Comparison of ENCODE assay signal across 21 mouse cellular contexts in genomic region chr12:104838462-104838861, GRCm38 (mm10). TPM values are rescaled to one million over a fixed set of nuclear protein-coding genes. Genes with fewer than 3 reads are reported as not detected.
DNase-seq lines count a peak whose midpoint lies in the region; ATAC-seq and TF ChIP-seq lines count a peak whose summit lies in the region.
"Had no signal": no experiment of that assay in that cellular context is flagged by ENCODE, and none has a peak within 500 bp of the region (broad histone marks: within the 10 kb centered on the region; RNA-seq: fewer than 3 reads in every experiment).

No protein-coding gene starts in this region.

- no peak for DNase-seq in cerebellum, adult 2 months
- DNase-seq in hindbrain, postnatal 0 days (ENCODE audit: low spot score), result no peak
- no peak for DNase-seq in left cerebral cortex, adult 2 months (ENCODE audit: extremely low spot score in 1 of 2, low spot score in 2 of 2)
- no peak for DNase-seq in left cerebral cortex, postnatal 36 days (ENCODE audit: low spot score in 2 of 2)
- no peak for DNase-seq in urinary bladder, postnatal 25 days (ENCODE audit: low spot score)
- DNase-seq: adrenal gland, adult 8-10 months; cerebellum, adult 11-12 months; cerebellum, adult 9-11 months; forebrain, postnatal 0 days; gastrocnemius, adult 2 months; gastrocnemius, postnatal 14 days had no signal

- H3K4me1 ChIP-seq in cerebellum, adult 2 months (ENCODE audit: control insufficient read depth, insufficient read depth, low read length), result peaks cover 5% of the 10 kb centered on the region; the same call in 1 of the 2 replicates
- peaks cover 12% of the 10 kb centered on the region for H3K4me1 ChIP-seq in hindbrain, postnatal 0 days (ENCODE audit: insufficient read depth, low read length)
- H3K4me1 ChIP-seq in hindbrain, embryonic 12.5 days, result peaks cover 19% of the 10 kb centered on the region
- peaks cover 11% of the 10 kb centered on the region for H3K4me1 ChIP-seq in cortical plate, adult 2 months (ENCODE audit: control insufficient read depth, insufficient read depth, low read length)
- H3K4me1 ChIP-seq: embryonic facial prominence, embryonic 12.5 days had no signal

- H3K9me3 ChIP-seq in hindbrain, postnatal 0 days (ENCODE audit: low read length), result no peaks in the 10 kb centered on the region
- no peaks in the 10 kb centered on the region for H3K9me3 ChIP-seq in hindbrain, embryonic 12.5 days (replicated peaks)
- H3K9me3 ChIP-seq: embryonic facial prominence, embryonic 12.5 days; embryonic facial prominence, embryonic 15.5 days; hindbrain, embryonic 13.5 days had no signal

- no peak overlapping the region for H3K4me2 ChIP-seq in hindbrain, postnatal 0 days (ENCODE audit: low read depth, low read length)
- H3K4me2 ChIP-seq in hindbrain, embryonic 12.5 days (replicated peaks), result no peak overlapping the region
- H3K4me2 ChIP-seq: embryonic facial prominence, embryonic 12.5 days; embryonic facial prominence, embryonic 15.5 days; heart, embryonic 11.5 days; hindbrain, embryonic 13.5 days had no signal

- intact Hi-C loops in left cerebral cortex, adult 2 months (cut with DNase I), result loop anchor here (2.0 to 10.0 kb wide), 2 partner anchors 100 to 186 kb away; no protein-coding TSS in a partner anchor
- intact Hi-C loops in left cerebral cortex, postnatal 36 days (cut with DNase I), result loop anchor here (5.0 kb wide), 1 partner anchor 99 kb away; no protein-coding TSS in a partner anchor

- H3K9ac ChIP-seq in hindbrain, postnatal 0 days (replicated peaks; ENCODE audit: low read length), result no peak overlapping the region
- H3K9ac ChIP-seq in hindbrain, embryonic 12.5 days, result no peak overlapping the region
- H3K9ac ChIP-seq: embryonic facial prominence, embryonic 12.5 days; embryonic facial prominence, embryonic 15.5 days; forebrain, postnatal 0 days; hindbrain, embryonic 13.5 days had no signal

- no peak for ATAC-seq in cerebellum, adult (ENCODE audit: insufficient number of reproducible peaks, low FRiP score, low TSS enrichment)
- ATAC-seq in hindbrain, postnatal 0 days, result no peak
- ATAC-seq in hindbrain, embryonic 12.5 days (ENCODE audit: low FRiP score), result no peak
- ATAC-seq: activated CD4-positive, CD25-positive, alpha-beta regulatory T cell, adult 4 months; forebrain, embryonic 14.5 days; inflammation-experienced regulatory T-cells, adult 6 months had no signal

- no peak for TF ChIP-seq CTCF in cerebellum, adult 2 months (IDR thresholded peaks at IDR 0.05; ENCODE audit: borderline replicate concordance, insufficient read depth, low read depth, low read length)
- TF ChIP-seq CTCF in hindbrain, postnatal 0 days (IDR thresholded peaks at IDR 0.05; ENCODE audit: low read depth), result no peak
- TF ChIP-seq CTCF in left cerebral cortex, adult 2 months (IDR thresholded peaks at IDR 0.05), result no peak
- TF ChIP-seq CTCF in cortical plate, adult 2 months (IDR thresholded peaks at IDR 0.05; ENCODE audit: extremely low read depth, insufficient read depth, low read length), result no peak

- no peaks in the 10 kb centered on the region for H3K36me3 ChIP-seq in hindbrain, postnatal 0 days (ENCODE audit: insufficient read depth, low read length)
- no peaks in the 10 kb centered on the region for H3K36me3 ChIP-seq in hindbrain, embryonic 12.5 days
- H3K36me3 ChIP-seq: embryonic facial prominence, embryonic 12.5 days; embryonic facial prominence, embryonic 15.5 days; hindbrain, embryonic 13.5 days had no signal

- peak overlapping the region; percentile 19; the same call in 1 of the 2 replicates for H3K27ac ChIP-seq in cerebellum, adult 2 months (ENCODE audit: insufficient read depth, low read length)
- H3K27ac ChIP-seq in hindbrain, postnatal 0 days, result 0 out of 2 replicates have a peak overlapping the region, but pooled peaks have one; percentile 32
- H3K27ac ChIP-seq in hindbrain, embryonic 12.5 days, result no peak overlapping the region
- H3K27ac ChIP-seq in left cerebral cortex, adult 2 months, result peak overlapping the region; percentile 60
- H3K27ac ChIP-seq in cortical plate, adult 2 months (ENCODE audit: insufficient read depth, low read length), result peak overlapping the region; percentile 0; the same call in 1 of the 2 replicates
- H3K27ac ChIP-seq: embryonic facial prominence, embryonic 12.5 days; embryonic facial prominence, embryonic 15.5 days; hindbrain, embryonic 13.5 days had no signal

- no peak for TF ChIP-seq POLR2A in cerebellum, adult 2 months (IDR thresholded peaks at IDR 0.05; ENCODE audit: borderline replicate concordance, insufficient read depth, low read length)
- TF ChIP-seq POLR2A in cortical plate, adult 2 months (IDR thresholded peaks at IDR 0.05; ENCODE audit: extremely low read depth, insufficient read depth, low read length), result no peak

- H3K27me3 ChIP-seq in cerebellum, adult 2 months (ENCODE audit: control insufficient read depth, insufficient read depth, low read length), result no peaks in the 10 kb centered on the region
- no peaks in the 10 kb centered on the region for H3K27me3 ChIP-seq in hindbrain, postnatal 0 days (ENCODE audit: insufficient read depth, low read length)
- H3K27me3 ChIP-seq in hindbrain, embryonic 12.5 days, result no peaks in the 10 kb centered on the region
- H3K27me3 ChIP-seq: embryonic facial prominence, embryonic 12.5 days; embryonic facial prominence, embryonic 15.5 days had no signal

- no peak overlapping the region for H3K4me3 ChIP-seq in cerebellum, adult 2 months (replicated peaks; ENCODE audit: insufficient read depth, low read depth, low read length)
- H3K4me3 ChIP-seq in hindbrain, postnatal 0 days (ENCODE audit: low read length), result no peak overlapping the region
- H3K4me3 ChIP-seq in hindbrain, embryonic 12.5 days, result no peak overlapping the region
- no peak overlapping the region for H3K4me3 ChIP-seq in left cerebral cortex, adult 2 months
- no peak overlapping the region for H3K4me3 ChIP-seq in cortical plate, adult 2 months (ENCODE audit: insufficient read depth, low read length)
- H3K4me3 ChIP-seq: embryonic facial prominence, embryonic 12.5 days; embryonic facial prominence, embryonic 15.5 days; gastrocnemius, adult 2 months; hindbrain, embryonic 13.5 days had no signal

RNA-seq across cellular contexts. Expression of gene Clmn, which starts 26.4 kb away (rescaled TPM):
- 30.6 and 32.2 TPM in 2 replicates for polyA plus RNA-seq in cerebellum, adult 2 months (2012; rRNA removed)
- 2.6 and 3.1 TPM in 2 replicates for total RNA-seq in hindbrain, postnatal 0 days (2014; rRNA removed)
- 1.7 and 2.6 TPM in 2 replicates for polyA plus RNA-seq in hindbrain, postnatal 0 days (2015; fragmentation: Nextera tagmentation; extraction: Ambion mirVana)
- polyA plus RNA-seq in hindbrain, embryonic 12.5 days (2016; fragmentation: Nextera tagmentation; extraction: Ambion mirVana), result 2.8 and 4.1 TPM in 2 replicates
- total RNA-seq in left cerebral cortex, adult 2 months (2021), result 10 to 100 TPM; 43.1 to 51.7 TPM
- 10 to 100 TPM; 45.7 to 53.7 TPM for total RNA-seq in left cerebral cortex, postnatal 36 days (2021)
- polyA plus RNA-seq in cortical plate, adult 2 months (2012; rRNA removed), result 20.6 and 21.2 TPM in 2 replicates
